Mouse (Mus musculus): ENCODE data around the gene Gm3604.
"Not testable (repeated sequence)": the region's sequence is repeated elsewhere in the genome, so short reads cannot be mapped to it uniquely, and the experiment has no call there.

Gm3604 gene

GRCm38 (mm10) chr13:62382952-62383351 lies at the start of gene Gm3604:
Gene Gm3604, minus strand, starts transcription at chr13:62383177.
- in situ Hi-C loops (cut with MseI, MboI), result not testable (repeated sequence)

- in situ Hi-C loops (cut with MseI, MboI), result not testable (repeated sequence)
Observed at GRCm38 (mm10) chr13:62399206-62399605, 16.2 kb upstream of the Gm3604 start.

GRCm38 (mm10) chr13:62390076-62390620 lies 7.2 kb upstream of the Gm3604 start:
- in situ Hi-C loops (cut with MseI, MboI), result not testable (repeated sequence)

GRCm38 (mm10) chr13:62331786-62332185 lies 51.2 kb downstream of the Gm3604 start:
- in situ Hi-C loops (cut with MseI, MboI), result no loop called here

- in situ Hi-C loops (cut with MseI, MboI), result no loop called here
Observed at GRCm38 (mm10) chr13:62331381-62331780, 51.6 kb downstream of the Gm3604 start.
